Mouse (Mus musculus) hindbrain, embryonic 12.5 days (tissue): ENCODE data around the gene Olfr356. TPM values are rescaled to one million over a fixed set of nuclear protein-coding genes. Genes with fewer than 3 reads are reported as not detected.

Experiments used
- ATAC-seq: fragments of 200-750 bp; cut with Nextera tagmentation; 2 replicates; pipeline ENCODE4 v1.8.0; 2017; ENCODE audit warnings: moderate TSS enrichment; ENCODE audit not compliant: low FRiP score
- H3K27ac ChIP-seq: fragments of 300-500 bp; sonication (generic); 2 replicates; pipeline ENCODE4 v1.5.1; 2016; ENCODE audit warnings: mild to moderate bottlenecking
- H3K27me3 ChIP-seq: fragments of 300-500 bp; sonication (generic); 2 replicates; pipeline ENCODE4 v1.6.1; 2016; ENCODE audit warnings: mild to moderate bottlenecking
- H3K36me3 ChIP-seq: fragments of 300-500 bp; sonication (generic); 2 replicates; pipeline ENCODE4 v1.6.1; 2016; ENCODE audit warnings: mild to moderate bottlenecking
- H3K4me1 ChIP-seq: fragments of 300-500 bp; sonication (generic); 2 replicates; pipeline ENCODE4 v1.6.1; 2016
- H3K4me2 ChIP-seq: fragments of 300-500 bp; sonication (generic); replicated peaks from 2 replicates; pipeline ENCODE4 v1.6.1; 2016; ENCODE audit warnings: mild to moderate bottlenecking
- H3K4me3 ChIP-seq: fragments of 300-500 bp; sonication (generic); 2 replicates; pipeline ENCODE4 v1.5.1; 2016; ENCODE audit warnings: mild to moderate bottlenecking
- H3K9ac ChIP-seq: fragments of 300-500 bp; sonication (generic); 2 replicates; pipeline ENCODE4 v1.6.1; 2016; ENCODE audit warnings: mild to moderate bottlenecking, moderate library complexity
- H3K9me3 ChIP-seq: fragments of 300-500 bp; sonication (generic); replicated peaks from 2 replicates; pipeline ENCODE4 v1.6.1; 2016; ENCODE audit warnings: mild to moderate bottlenecking
- WGBS: fragments of 180-500 bp; shearing (Covaris S2); methylation state at CpG from one replicate; pipeline ENCODE4 v1.1.7; 2016; 5-methylcytosine and 5-hydroxymethylcytosine counted together
- polyA plus RNA-seq: library from polyadenylated mRNA; unstranded; fragments of >200 nt; fragmentation: Nextera tagmentation; extraction: Ambion mirVana; gene quantifications from 2 replicates; pipeline ENCODE4 v1.2.1, GENCODE M21; 2016

Gene Olfr356
- not detected in 2 replicates for polyA plus RNA-seq

DNA sequence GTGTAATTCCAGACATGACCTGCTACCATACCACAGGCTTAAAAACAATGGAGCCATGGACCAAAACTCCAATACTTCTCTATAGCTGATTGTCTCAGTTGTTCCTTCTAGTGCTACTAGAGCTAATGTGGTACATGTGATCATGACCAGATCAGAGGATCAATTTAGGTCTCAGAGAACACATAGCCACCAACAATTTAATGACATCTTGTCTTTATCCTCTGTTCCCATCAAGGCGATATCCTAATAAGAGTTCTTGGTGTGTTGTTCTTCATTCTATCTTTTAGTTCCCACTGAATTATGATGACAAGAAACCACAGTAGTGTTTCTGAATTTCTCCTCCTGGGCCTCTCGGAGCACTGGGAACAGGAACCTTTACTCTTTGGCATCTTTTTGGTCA, at the start of gene Olfr356:
Olfr356 (plus strand) TSS at position 301 of the 400 bp plus-strand sequence.
- H3K4me2 ChIP-seq: no peak within 1 kb of the TSS
- H3K36me3 ChIP-seq: no peaks in the 10 kb centered on the region
- no peaks in the 10 kb centered on the region for H3K4me1 ChIP-seq
- no peak within 1 kb of the TSS for H3K4me3 ChIP-seq
- 84% methylated on average over 2 of the region's 2 CpGs for WGBS
- H3K9ac ChIP-seq: no peak within 1 kb of the TSS
- no peak for ATAC-seq
- H3K27me3 ChIP-seq: no peaks in the 10 kb centered on the region
- H3K27ac ChIP-seq: no peak within 1 kb of the TSS
- H3K9me3 ChIP-seq: peaks cover 26% of the 10 kb centered on the region; the same call in 1 of the 2 replicates

DNA sequence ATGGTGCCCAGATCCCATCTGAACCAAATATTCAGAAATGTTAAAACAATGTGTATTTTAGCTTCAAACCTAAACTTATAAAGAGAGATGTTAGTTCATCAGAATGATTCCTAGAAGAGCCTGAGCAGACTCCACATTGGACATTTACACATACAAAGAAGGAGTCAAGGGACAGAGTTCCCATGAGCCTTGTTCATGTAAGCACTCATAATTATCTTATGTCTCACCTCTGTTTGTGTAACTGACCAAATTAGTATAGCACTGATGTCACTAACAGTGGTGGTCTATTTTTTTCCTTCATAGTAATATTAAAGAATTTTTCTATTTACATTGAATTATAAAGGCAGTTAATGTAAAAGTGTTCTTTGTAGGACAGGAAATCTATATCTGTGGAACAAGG, 44.1 kb upstream of the Olfr356 start, which contains the start of gene Olfr353:
Olfr353 (minus strand) TSS at position 101 of the 400 bp plus-strand sequence.
- Histone ChIP-seq H3K27ac (no peak within 1 kb of the TSS), H3K9me3 (peaks cover 17% of the 10 kb centered on the region; the same call in 1 of the 2 replicates), H3K4me3 (no peak within 1 kb of the TSS), H3K27me3 (no peaks in the 10 kb centered on the region), H3K4me1 (no peaks in the 10 kb centered on the region), H3K36me3 (no peaks in the 10 kb centered on the region), H3K4me2 (no peak within 1 kb of the TSS), H3K9ac (no peak within 1 kb of the TSS)
- ATAC-seq: no peak

GRCm38 (mm10) chr2:36897114-36897513, 39.8 kb upstream of the Olfr356 start:
- Histone ChIP-seq H3K4me1 (no peaks in the 10 kb centered on the region), H3K27ac (no peak overlapping the region), H3K9me3 (peaks cover 24% of the 10 kb centered on the region), H3K4me3 (no peak overlapping the region), H3K4me2 (no peak overlapping the region), H3K27me3 (no peaks in the 10 kb centered on the region), H3K9ac (no peak overlapping the region), H3K36me3 (no peaks in the 10 kb centered on the region)
- ATAC-seq: no peak

DNA sequence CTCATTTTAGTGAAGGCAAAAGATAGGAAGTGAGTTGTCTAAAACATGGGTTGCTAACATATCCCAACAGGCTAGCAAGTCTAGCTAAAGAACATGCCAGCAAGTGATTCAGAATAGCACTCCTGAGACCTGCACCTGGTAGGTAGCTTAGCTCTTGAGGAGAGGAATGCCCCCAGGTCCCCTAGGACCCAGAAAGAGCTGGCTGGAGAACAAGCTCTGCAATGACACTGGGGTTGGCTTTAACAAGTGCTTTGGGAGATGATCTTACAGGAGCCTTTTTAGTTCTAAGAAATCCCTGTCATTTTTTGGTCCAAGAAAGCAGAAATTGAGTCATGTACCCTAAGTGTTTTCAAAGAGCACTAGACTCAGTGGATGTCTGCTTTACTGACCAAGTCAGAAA, 31.5 kb upstream of the Olfr356 start, which contains the start of gene Olfr354:
Olfr354 (plus strand) TSS at position 301 of the 400 bp plus-strand sequence.
- Histone ChIP-seq H3K36me3 (no peaks in the 10 kb centered on the region), H3K4me3 (no peak within 1 kb of the TSS), H3K27ac (no peak within 1 kb of the TSS), H3K4me2 (no peak within 1 kb of the TSS), H3K4me1 (no peaks in the 10 kb centered on the region), H3K9ac (no peak within 1 kb of the TSS), H3K9me3 (peaks cover 18% of the 10 kb centered on the region), H3K27me3 (no peaks in the 10 kb centered on the region)
- ATAC-seq: no peak

- Histone ChIP-seq H3K9ac (no peak within 1 kb of the TSS), H3K36me3 (no peaks in the 10 kb centered on the region), H3K4me1 (no peaks in the 10 kb centered on the region), H3K4me2 (no peak within 1 kb of the TSS), H3K4me3 (no peak within 1 kb of the TSS), H3K9me3 (peaks cover 10% of the 10 kb centered on the region; the same call in 1 of the 2 replicates), H3K27me3 (no peaks in the 10 kb centered on the region), H3K27ac (no peak within 1 kb of the TSS)
- no peak for ATAC-seq
Measured at GRCm38 (mm10) chr2:36928797-36929196, 8.1 kb upstream of the Olfr356 start, which contains the start of gene Olfr355. TSS of gene Olfr355 (minus strand) at chr2:36928897.

Other genes with a start within 250 kb of the Olfr356 start
- gene Olfr347, start 205.2 kb upstream of the Olfr356 start, polyA plus RNA-seq: not detected in 2 replicates
- gene Olfr348, start 152.8 kb upstream of the Olfr356 start, polyA plus RNA-seq: not detected in 2 replicates
- gene Olfr50, start 146.6 kb upstream of the Olfr356 start, polyA plus RNA-seq: not detected in 2 replicates
- not detected in 2 replicates for gene Olfr3, start 120.1 kb upstream of the Olfr356 start, polyA plus RNA-seq
- gene Olfr350, start 90.8 kb upstream of the Olfr356 start, polyA plus RNA-seq: not detected in 2 replicates
- not detected in 2 replicates for gene Olfr351, start 74.5 kb upstream of the Olfr356 start, polyA plus RNA-seq
- not detected in 2 replicates for gene Olfr352, start 68.7 kb upstream of the Olfr356 start, polyA plus RNA-seq
- gene Olfr353, start 44.2 kb upstream of the Olfr356 start, polyA plus RNA-seq: not detected in 2 replicates
- not detected in 2 replicates for gene Olfr354, start 31.4 kb upstream of the Olfr356 start, polyA plus RNA-seq
- gene Olfr355, start 8.2 kb upstream of the Olfr356 start, polyA plus RNA-seq: not detected in 2 replicates
- gene Olfr357, start 56.7 kb downstream of the Olfr356 start, polyA plus RNA-seq: not detected in 2 replicates
- gene Olfr358, start 72.2 kb downstream of the Olfr356 start, polyA plus RNA-seq: not detected in 2 replicates
- not detected in 2 replicates for gene Olfr360, start 128.6 kb downstream of the Olfr356 start, polyA plus RNA-seq
- not detected in 2 replicates for gene Olfr361, start 152.2 kb downstream of the Olfr356 start, polyA plus RNA-seq
- gene Olfr362, start 180.8 kb downstream of the Olfr356 start, polyA plus RNA-seq: not detected in 2 replicates
- gene Olfr364-ps1, start 202.2 kb downstream of the Olfr356 start, polyA plus RNA-seq: not detected in 2 replicates